Mouse (Mus musculus) Patski (cell line): ENCODE measurements at regions not wholly inside any gene's neighbourhood (a gene's known extent, or its start where the extent isn't known, plus 50 kb on each side); places are given as distances from the start of the nearest gene placed in this dataset.
A peak's percentile ranks its signal among the peaks of the same experiment; 100 is the strongest.

Experiments
- ATAC-seq: fragments of 100-300 bp; one replicate; pipeline ENCODE4 v1.8.0; 2021
- CTCF ChIA-PET: fragments of 350-600 bp; sonication (Branson Sonifier 250); formaldehyde crosslinking; loops from one replicate; lab custom pipeline; 2022; ENCODE audit warnings: inconsistent platforms; lab: Charles Lee
- POLR2A ChIA-PET: fragments of 350-600 bp; sonication (Branson Sonifier 250); formaldehyde crosslinking; loops from one replicate; lab custom pipeline; 2022; ENCODE audit warnings: antibody characterized with exemption, inconsistent platforms; lab: Charles Lee
- DNase-seq: peaks from one replicate; pipeline ENCODE4 v3.0.0-alpha.2; 2011; ENCODE audit warnings: low read depth, low spot score
- H3K27me3 ChIP-seq: fragments of 371-371 bp; one replicate; pipeline ENCODE4 v1.5.1; 2021
- CTCF ChIP-seq: fragments of 100-300 bp; IDR thresholded peaks from one replicate; pipeline ENCODE4 v1.5.1; 2021
- in situ Hi-C: fragments of 300-500 bp; cut with MboI; formaldehyde crosslinking; loops from 3 replicates; pipeline ENCODE4 v1.11.1; 2018; ENCODE audit warnings: low pct_unique_long_range_greater_than_20kb, mixed read lengths

DNA sequence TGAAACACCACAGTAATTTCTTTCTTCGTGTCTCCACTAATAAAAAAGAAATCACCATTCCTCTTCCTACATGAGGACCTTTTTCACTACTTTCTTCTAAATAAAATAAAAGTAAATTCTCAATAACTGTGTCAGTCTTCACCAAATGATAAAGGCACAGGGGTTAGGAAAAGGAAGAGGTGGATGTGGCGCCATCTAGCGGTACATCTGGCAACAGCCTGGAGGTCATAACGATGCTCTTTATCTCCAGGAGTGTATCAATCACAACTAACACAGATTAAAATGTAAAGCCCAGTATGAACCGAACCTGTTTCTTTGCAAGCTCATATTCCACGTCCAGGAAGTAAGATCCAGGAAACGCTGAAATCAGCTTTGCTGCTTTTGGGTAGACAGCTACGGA, 793.0 kb downstream of the Gm7489 start:
- TF ChIP-seq CTCF: peak; percentile 76

More for the DNA sequence above, 793.0 kb downstream of the Gm7489 start:
- CTCF ChIA-PET: interaction anchor here (0.7 to 2.0 kb wide), 3 partner anchors 11 to 67 kb away, joined by 3 to 7 read pairs (median 4); no protein-coding TSS in a partner anchor
- ATAC-seq (no peak), DNase-seq (no peak)
- in situ Hi-C loops: no loop called here
- peaks cover 34% of the 10 kb centered on the region for H3K27me3 ChIP-seq
- POLR2A ChIA-PET: no interaction called here
